Mouse (Mus musculus): ENCODE data around the gene Ror1.

- TF ChIP-seq POLR2A (IDR thresholded peaks at IDR 0.05; ENCODE audit: control insufficient read depth, low read depth, low read length) (no peak), CTCF (IDR thresholded peaks at IDR 0.05; ENCODE audit: control insufficient read depth, insufficient read depth, insufficient replicate concordance, low read depth, low read length) (no peak)
Observed at GRCm38 (mm10) chr4:100209106-100209505, 113.5 kb downstream of the Ror1 start.
